Mouse (Mus musculus) kidney, embryonic 16.5 days (tissue): ENCODE measurements at regions not wholly inside any gene's neighbourhood (a gene's known extent, or its start where the extent isn't known, plus 50 kb on each side); places are given as distances from the start of the nearest gene placed in this dataset. TPM values are rescaled to one million over a fixed set of nuclear protein-coding genes. Genes with fewer than 3 reads are reported as not detected.

Experiments used
- microRNA-seq: library from miRNA; unstranded; fragments of <30 nt; microRNA quantifications from one replicate; pipeline ENCODE4, GENCODE M21; 2016

Small RNAs in the stretch of these regions (microRNA-seq; reads per million reads assigned to microRNA genes)
- gene Gm25693: not detected
